Comparison of ENCODE assay signal across 8 mouse cellular contexts in the genomic region with DNA sequence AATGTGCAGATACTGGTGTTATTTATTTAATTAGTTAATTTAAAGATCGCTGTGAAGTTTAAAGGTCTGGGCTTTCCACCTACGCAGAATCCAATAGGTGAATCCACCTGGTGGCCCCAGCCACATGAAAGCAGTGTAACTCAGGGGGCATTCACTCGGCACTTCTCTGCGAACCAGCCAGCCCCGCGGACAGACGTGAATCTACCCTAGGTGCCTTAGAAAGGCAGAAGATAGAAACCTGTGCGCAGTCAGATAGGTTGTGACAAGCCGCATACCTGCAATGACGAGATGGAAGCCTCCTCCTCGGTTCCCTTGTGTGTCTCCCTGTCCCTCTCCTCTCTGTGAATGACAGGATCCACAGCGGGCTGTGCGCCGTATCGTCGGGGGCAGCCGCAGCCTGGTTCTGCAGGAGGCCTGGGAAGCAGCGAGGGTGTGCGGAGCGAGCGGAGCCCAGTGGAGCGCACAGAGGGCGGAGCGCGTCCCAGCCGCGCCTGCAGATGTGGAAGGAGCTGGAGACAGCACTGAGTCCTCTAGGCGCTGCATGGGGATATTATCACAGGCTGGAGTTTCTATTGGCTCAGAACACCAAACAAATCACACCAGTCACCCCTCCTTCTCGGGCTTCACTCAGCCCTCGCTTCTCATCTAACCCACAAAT. TPM values are rescaled to one million over a fixed set of nuclear protein-coding genes. Genes with fewer than 3 reads are reported as not detected.
A peak's percentile ranks its signal among the peaks of the same experiment; 100 is the strongest.
DNase-seq lines count a peak whose midpoint lies in the region; ATAC-seq and TF ChIP-seq lines count a peak whose summit lies in the region.

A gene (minus strand): TSS at position 522 of the 658 bp plus-strand sequence.

- H3K9ac ChIP-seq in heart, embryonic 13.5 days: peak within 1 kb of the TSS; percentile 61
- peak within 1 kb of the TSS; percentile 26; the same call in 1 of the 2 replicates for H3K9ac ChIP-seq in lung, postnatal 0 days (replicated peaks; ENCODE audit: low read depth)

- no peak within 1 kb of the TSS for H3K27ac ChIP-seq in heart, embryonic 13.5 days (replicated peaks)
- H3K27ac ChIP-seq in embryonic facial prominence, embryonic 10.5 days (replicated peaks): no peak within 1 kb of the TSS; the same call in 1 of the 2 replicates
- no peak within 1 kb of the TSS for H3K27ac ChIP-seq in lung, postnatal 0 days (ENCODE audit: low read length)

- peak within 1 kb of the TSS; percentile 51 for H3K4me3 ChIP-seq in heart, embryonic 13.5 days
- H3K4me3 ChIP-seq in embryonic facial prominence, embryonic 10.5 days: peak within 1 kb of the TSS; percentile 59
- peak within 1 kb of the TSS; percentile 38 for H3K4me3 ChIP-seq in lung, postnatal 0 days (ENCODE audit: low read depth, low read length)

- H3K4me1 ChIP-seq in heart, embryonic 13.5 days: peaks cover 7% of the 10 kb centered on the region; the same call in 1 of the 2 replicates
- H3K4me1 ChIP-seq in embryonic facial prominence, embryonic 10.5 days: peaks cover 6% of the 10 kb centered on the region; the same call in 1 of the 2 replicates
- H3K4me1 ChIP-seq in lung, postnatal 0 days (ENCODE audit: insufficient read depth, low read depth, low read length): no peaks in the 10 kb centered on the region

- no peak for TF ChIP-seq EP300 in lung, postnatal 0 days (IDR thresholded peaks at IDR 0.05)

- no peak for ATAC-seq in heart, embryonic 13.5 days (ENCODE audit: extremely low read depth, insufficient number of reproducible peaks, low FRiP score, low TSS enrichment)
- ATAC-seq in granulocyte monocyte progenitor cell, adult 5-6 weeks (replicated peaks; ENCODE audit: poor library complexity, severe bottlenecking): peak; percentile 53
- peak; percentile 93 for ATAC-seq in lung, postnatal 0 days
- ATAC-seq in megakaryocyte-erythroid progenitor cell, adult 5-6 weeks (replicated peaks; ENCODE audit: low FRiP score, low TSS enrichment, poor library complexity, severe bottlenecking): no peak

- no peaks in the 10 kb centered on the region for H3K36me3 ChIP-seq in heart, embryonic 13.5 days
- H3K36me3 ChIP-seq in embryonic facial prominence, embryonic 10.5 days (replicated peaks): no peaks in the 10 kb centered on the region
- H3K36me3 ChIP-seq in lung, postnatal 0 days (ENCODE audit: insufficient read depth, low read length): no peaks in the 10 kb centered on the region

- H3K9me3 ChIP-seq in heart, embryonic 13.5 days: no peaks in the 10 kb centered on the region
- no peaks in the 10 kb centered on the region for H3K9me3 ChIP-seq in embryonic facial prominence, embryonic 10.5 days
- no peaks in the 10 kb centered on the region for H3K9me3 ChIP-seq in lung, postnatal 0 days (ENCODE audit: low read length)

- peak within 1 kb of the TSS; percentile 81 for H3K4me2 ChIP-seq in heart, embryonic 13.5 days
- H3K4me2 ChIP-seq in lung, postnatal 0 days (replicated peaks; ENCODE audit: low read depth, low read length): peak within 1 kb of the TSS; percentile 55

- intact Hi-C loops in heart, postnatal 25 days (cut with DNase I): no loop called here

- no peak for DNase-seq in heart, postnatal 25 days (ENCODE audit: low spot score)
- peak; percentile 76 for DNase-seq in embryonic facial prominence, embryonic 10.5 days (ENCODE audit: low spot score)
- DNase-seq in layer of hippocampus, postnatal 36 days: peak; percentile 53 to 62
- peak; percentile 60 for DNase-seq in lung, postnatal 0 days (ENCODE audit: low spot score)
- DNase-seq in retina, adult 2 months (ENCODE audit: low read depth, low spot score): peak; percentile 11

- TF ChIP-seq CTCF in lung, postnatal 0 days (IDR thresholded peaks at IDR 0.05): no peak

- H3K27me3 ChIP-seq in heart, embryonic 13.5 days (replicated peaks): peaks cover 16% of the 10 kb centered on the region
- peaks cover 20% of the 10 kb centered on the region for H3K27me3 ChIP-seq in embryonic facial prominence, embryonic 10.5 days (replicated peaks; ENCODE audit: low read depth, poor library complexity, severe bottlenecking)
- no peaks in the 10 kb centered on the region for H3K27me3 ChIP-seq in lung, postnatal 0 days (replicated peaks; ENCODE audit: insufficient read depth, low read length)

- 5% methylated on average over 30 of the region's 30 CpGs for WGBS in heart, embryonic 13.5 days
- 7% methylated on average over 30 of the region's 30 CpGs for WGBS in embryonic facial prominence, embryonic 10.5 days
- WGBS in lung, postnatal 0 days: 6% methylated on average over 30 of the region's 30 CpGs

RNA-seq across cellular contexts. Expression of the gene that starts here (rescaled TPM):
- polyA plus RNA-seq in heart, embryonic 13.5 days (2015; fragmentation: Nextera tagmentation; extraction: Ambion mirVana): 0.19 and 0.23 TPM in 2 replicates
- total RNA-seq in heart, postnatal 25 days (2021): under 1 TPM in 1 of 2 experiments, not detected in 1; 0.25 TPM
- polyA plus RNA-seq in embryonic facial prominence, embryonic 10.5 days (2016; fragmentation: Nextera tagmentation; extraction: Ambion mirVana): 0.52 and 0.74 TPM in 2 replicates
- total RNA-seq in granulocyte monocyte progenitor cell, adult 5-6 weeks (2014; fragmentation: Nextera tagmentation): not detected in 2 replicates
- not detected in 2 replicates for total RNA-seq in granulocyte monocyte progenitor cell, adult 5-6 weeks (2017)
- total RNA-seq in layer of hippocampus, postnatal 36 days (2021): 10 to 100 TPM; 14.0 to 14.1 TPM
- polyA plus RNA-seq in lung, postnatal 0 days (2015; fragmentation: Nextera tagmentation; extraction: Ambion mirVana): 2.7 and 3.0 TPM in 2 replicates
- not detected in 2 replicates for total RNA-seq in megakaryocyte-erythroid progenitor cell, adult 5-6 weeks (2014; fragmentation: Nextera tagmentation)
- total RNA-seq in megakaryocyte-erythroid progenitor cell, adult 5-6 weeks (2017): not detected in 2 replicates

Comparison
In these comparisons a context has a peak if more than half of its experiments do, and no peak if none do; other contexts are left out.
1. RNA of the gene that starts here (total RNA-seq): 14.0 to 14.1 TPM in layer of hippocampus, postnatal 36 days; 0.25 TPM in heart, postnatal 25 days, not detected in granulocyte monocyte progenitor cell, adult 5-6 weeks and not detected in megakaryocyte-erythroid progenitor cell, adult 5-6 weeks; every median in the first group is over 10 times any median in the second.
2. Peak in DNase-seq and H3K4me3 ChIP-seq in embryonic facial prominence, embryonic 10.5 days; RNA of the gene not detected or under 1 TPM.
3. Peak in ATAC-seq in granulocyte monocyte progenitor cell, adult 5-6 weeks; RNA of the gene not detected or under 1 TPM.
4. Peak in every context shown above with its lines, with median percentiles within 50 percentile points of each other: H3K4me3 ChIP-seq.